Mouse (Mus musculus) lung, embryonic 16.5 days (tissue): ENCODE measurements around the gene Zfp644. TPM values are rescaled to one million over a fixed set of nuclear protein-coding genes. Genes with fewer than 3 reads are reported as not detected.

Source experiments
- ATAC-seq: fragments of 200-750 bp; cut with Nextera tagmentation; 2 replicates; pipeline ENCODE4 v1.8.0; 2017; ENCODE audit warnings: low read depth, mild to moderate bottlenecking, moderate library complexity
- H3K27ac ChIP-seq: fragments of 300-500 bp; sonication (generic); 2 replicates; pipeline ENCODE4 v1.5.1; 2014; ENCODE audit warnings: mild to moderate bottlenecking, control low read depth, low read length
- H3K27me3 ChIP-seq: fragments of 300-500 bp; sonication (generic); 2 replicates; pipeline ENCODE4 v1.6.1; 2014; ENCODE audit warnings: low read depth, low read length, mixed read lengths; ENCODE audit not compliant: control insufficient read depth, insufficient read depth
- H3K36me3 ChIP-seq: fragments of 300-500 bp; sonication (generic); 2 replicates; pipeline ENCODE4 v1.6.1; 2014; ENCODE audit warnings: low read length; ENCODE audit not compliant: control insufficient read depth, insufficient read depth
- H3K4me1 ChIP-seq: fragments of 300-500 bp; sonication (generic); replicated peaks from 2 replicates; pipeline ENCODE4 v1.6.1; 2014; ENCODE audit warnings: low read length, mixed read lengths; ENCODE audit not compliant: control insufficient read depth, insufficient read depth
- H3K4me2 ChIP-seq: fragments of 300-500 bp; sonication (generic); 2 replicates; pipeline ENCODE4 v1.6.1; 2014; ENCODE audit warnings: low read depth, low read length, control low read depth
- H3K4me3 ChIP-seq: fragments of 300-500 bp; sonication (generic); 2 replicates; pipeline ENCODE4 v1.5.1; 2014; ENCODE audit warnings: mild to moderate bottlenecking, low read length, control low read depth
- H3K9ac ChIP-seq: fragments of 300-500 bp; sonication (generic); 2 replicates; pipeline ENCODE4 v1.6.1; 2014; ENCODE audit warnings: low read length, control low read depth
- H3K9me3 ChIP-seq: fragments of 300-500 bp; sonication (generic); 2 replicates; pipeline ENCODE4 v1.6.1; 2016; ENCODE audit warnings: low read length; ENCODE audit not compliant: control insufficient read depth
- whole genome bisulfite sequencing: fragments of 180-500 bp; shearing (Covaris S2); extraction: QIAGEN DNeasy Blood & Tissue Kit; methylation state at CpG from one replicate; pipeline ENCODE4 v1.1.7; 2014; 5-methylcytosine and 5-hydroxymethylcytosine counted together
- polyA plus RNA-seq: library from polyadenylated mRNA; unstranded; fragments of >200 nt; fragmentation: Nextera tagmentation; extraction: Ambion mirVana; gene quantifications from 2 replicates; pipeline ENCODE4 v1.2.1, GENCODE M21; 2015

Zfp644 gene
- polyA plus RNA-seq, 1 experiment from 2014 or later, result 65.4 TPM

GRCm38 (mm10) chr5:106614570-106614969, 82.5 kb downstream of the Zfp644 start:
- H3K27ac ChIP-seq, result no peak overlapping the region
- no peak overlapping the region for H3K9ac ChIP-seq
- WGBS, result 69% methylated on average over 7 of the region's 7 CpGs
- no peaks in the 10 kb centered on the region for H3K9me3 ChIP-seq
- H3K4me2 ChIP-seq, result no peak overlapping the region
- peaks cover 10% of the 10 kb centered on the region; the same call in 1 of the 2 replicates for H3K36me3 ChIP-seq
- no peaks in the 10 kb centered on the region for H3K27me3 ChIP-seq
- H3K4me1 ChIP-seq, result no peaks in the 10 kb centered on the region
- no peak for ATAC-seq
- H3K4me3 ChIP-seq, result no peak overlapping the region

GRCm38 (mm10) chr5:106612151-106612550, 84.9 kb downstream of the Zfp644 start:
- H3K4me2 ChIP-seq, result no peak overlapping the region
- H3K27me3 ChIP-seq, result no peaks in the 10 kb centered on the region
- no peaks in the 10 kb centered on the region for H3K9me3 ChIP-seq
- 92% methylated on average over 2 of the region's 2 CpGs for WGBS
- no peak overlapping the region for H3K4me3 ChIP-seq
- no peaks in the 10 kb centered on the region for H3K4me1 ChIP-seq
- H3K27ac ChIP-seq, result no peak overlapping the region
- H3K36me3 ChIP-seq, result peaks cover 15% of the 10 kb centered on the region; the same call in 1 of the 2 replicates
- no peak overlapping the region for H3K9ac ChIP-seq
- ATAC-seq, result no peak

- Histone ChIP-seq H3K27me3 (no peaks in the 10 kb centered on the region), H3K9ac (no peak within 1 kb of the TSS), H3K36me3 (peaks cover 15% of the 10 kb centered on the region; the same call in 1 of the 2 replicates), H3K27ac (no peak within 1 kb of the TSS), H3K9me3 (no peaks in the 10 kb centered on the region), H3K4me2 (no peak within 1 kb of the TSS), H3K4me1 (no peaks in the 10 kb centered on the region), H3K4me3 (no peak within 1 kb of the TSS)
- no peak for ATAC-seq
- 80% methylated on average over 4 of the region's 4 CpGs for WGBS
Measured at GRCm38 (mm10) chr5:106608798-106609197, 88.3 kb downstream of the Zfp644 start, which contains the start of gene Gm17304. Gm17304 (plus strand) TSS chr5:106609098.

GRCm38 (mm10) chr5:106607081-106607480, 90.0 kb downstream of the Zfp644 start:
- Histone ChIP-seq H3K27me3 (no peaks in the 10 kb centered on the region), H3K4me3 (no peak overlapping the region), H3K4me1 (no peaks in the 10 kb centered on the region), H3K9ac (no peak overlapping the region), H3K36me3 (peaks cover 13% of the 10 kb centered on the region; the same call in 1 of the 2 replicates), H3K9me3 (no peaks in the 10 kb centered on the region), H3K27ac (no peak overlapping the region), H3K4me2 (no peak overlapping the region)
- WGBS, result 65% methylated on average over 5 of the region's 5 CpGs
- no peak for ATAC-seq

- H3K27ac ChIP-seq, result no peak overlapping the region
Measured at GRCm38 (mm10) chr5:106605096-106605495, 92.0 kb downstream of the Zfp644 start.

GRCm38 (mm10) chr5:106604381-106604780, 92.7 kb downstream of the Zfp644 start:
- no peak overlapping the region for H3K9ac ChIP-seq
- H3K9me3 ChIP-seq, result no peaks in the 10 kb centered on the region
- H3K4me2 ChIP-seq, result no peak overlapping the region
- H3K27me3 ChIP-seq, result no peaks in the 10 kb centered on the region
- H3K4me3 ChIP-seq, result no peak overlapping the region
- 88% methylated on average over 5 of the region's 5 CpGs for WGBS
- no peak for ATAC-seq
- H3K4me1 ChIP-seq, result no peaks in the 10 kb centered on the region
- H3K36me3 ChIP-seq, result 0 out of 2 replicates have a peak, but pooled peaks cover 5% of the 10 kb centered on the region
- H3K27ac ChIP-seq, result no peak overlapping the region

More at GRCm38 (mm10) chr5:106605096-106605495, 92.0 kb downstream of the Zfp644 start:
- no peak overlapping the region for H3K4me3 ChIP-seq
- ATAC-seq, result no peak
- 0 out of 2 replicates have a peak, but pooled peaks cover 5% of the 10 kb centered on the region for H3K36me3 ChIP-seq
- no peak overlapping the region for H3K9ac ChIP-seq
- 88% methylated on average over 6 of the region's 6 CpGs for WGBS
- no peaks in the 10 kb centered on the region for H3K27me3 ChIP-seq
- no peaks in the 10 kb centered on the region for H3K4me1 ChIP-seq
- no peak overlapping the region for H3K4me2 ChIP-seq
- H3K9me3 ChIP-seq, result no peaks in the 10 kb centered on the region

GRCm38 (mm10) chr5:106599482-106599881, 97.6 kb downstream of the Zfp644 start:
- H3K36me3 ChIP-seq, result peaks cover 3% of the 10 kb centered on the region; the same call in 1 of the 2 replicates
- 82% methylated on average over 8 of the region's 8 CpGs for WGBS
- no peak overlapping the region for H3K27ac ChIP-seq

GRCm38 (mm10) chr5:106597472-106597871, 99.6 kb downstream of the Zfp644 start:
- no peaks in the 10 kb centered on the region for H3K4me1 ChIP-seq
- no peak overlapping the region for H3K4me2 ChIP-seq
- H3K9me3 ChIP-seq, result no peaks in the 10 kb centered on the region
- H3K27me3 ChIP-seq, result no peaks in the 10 kb centered on the region
- peaks cover 3% of the 10 kb centered on the region; the same call in 1 of the 2 replicates for H3K36me3 ChIP-seq
- ATAC-seq, result no peak
- H3K9ac ChIP-seq, result no peak overlapping the region
- no peak overlapping the region for H3K27ac ChIP-seq
- H3K4me3 ChIP-seq, result no peak overlapping the region
- WGBS, result 79% methylated on average over 2 of the region's 2 CpGs

More at GRCm38 (mm10) chr5:106599482-106599881, 97.6 kb downstream of the Zfp644 start:
- no peak overlapping the region for H3K4me3 ChIP-seq
- no peaks in the 10 kb centered on the region for H3K9me3 ChIP-seq
- H3K27me3 ChIP-seq, result no peaks in the 10 kb centered on the region
- no peaks in the 10 kb centered on the region for H3K4me1 ChIP-seq
- H3K4me2 ChIP-seq, result no peak overlapping the region
- no peak for ATAC-seq
- no peak overlapping the region for H3K9ac ChIP-seq

GRCm38 (mm10) chr5:106594388-106594787, 102.7 kb downstream of the Zfp644 start:
- Histone ChIP-seq H3K9me3 (no peaks in the 10 kb centered on the region), H3K27me3 (no peaks in the 10 kb centered on the region), H3K4me1 (no peaks in the 10 kb centered on the region), H3K4me2 (no peak overlapping the region), H3K27ac (no peak overlapping the region), H3K36me3 (peaks cover 3% of the 10 kb centered on the region; the same call in 1 of the 2 replicates), H3K9ac (no peak overlapping the region), H3K4me3 (no peak overlapping the region)
- no peak for ATAC-seq
